Mouse (Mus musculus) erythroblast, embryonic 14.5 days (primary cell): Measurements from ENCODE around the gene Hlf.

Source experiments
- GATA1 ChIP-seq: IDR thresholded peaks from 2 replicates; pipeline ENCODE4 v1.6.1; 2012; ENCODE audit warnings: low read length, inconsistent platforms, mixed read lengths
- TAL1 ChIP-seq: IDR thresholded peaks from 3 replicates; pipeline ENCODE4 v1.6.1; 2012; ENCODE audit warnings: low read length, inconsistent platforms, mixed read lengths

DNA sequence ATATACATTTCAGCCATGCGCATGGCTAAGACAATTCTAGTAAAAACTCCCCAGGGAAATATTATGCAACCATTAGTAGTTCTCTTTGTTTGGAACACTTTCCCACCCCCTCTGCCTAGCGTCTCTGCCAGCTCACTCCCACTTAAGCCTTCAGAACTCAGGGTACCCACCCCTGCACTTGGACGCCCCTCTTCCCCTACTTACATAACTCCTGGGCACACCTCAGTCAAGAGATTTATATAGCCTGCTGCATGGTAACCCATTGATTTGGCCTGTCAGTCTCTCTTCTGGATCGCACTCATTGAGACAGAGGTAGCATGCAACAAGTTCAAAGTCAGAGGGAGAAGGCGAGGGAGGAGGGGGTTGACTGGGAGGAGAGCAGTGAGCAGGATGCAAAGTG lies 26.3 kb upstream of the Hlf start:
- TF ChIP-seq TAL1: no peak
- no peak for TF ChIP-seq GATA1
